Mouse (Mus musculus): ENCODE measurements around the gene Numb. TPM values are rescaled to one million over a fixed set of nuclear protein-coding genes. Genes with fewer than 3 reads are reported as not detected.

Gene Numb
- total RNA-seq, 2 experiments from 2014 or later: 16.8 to 21.3 TPM

DNA sequence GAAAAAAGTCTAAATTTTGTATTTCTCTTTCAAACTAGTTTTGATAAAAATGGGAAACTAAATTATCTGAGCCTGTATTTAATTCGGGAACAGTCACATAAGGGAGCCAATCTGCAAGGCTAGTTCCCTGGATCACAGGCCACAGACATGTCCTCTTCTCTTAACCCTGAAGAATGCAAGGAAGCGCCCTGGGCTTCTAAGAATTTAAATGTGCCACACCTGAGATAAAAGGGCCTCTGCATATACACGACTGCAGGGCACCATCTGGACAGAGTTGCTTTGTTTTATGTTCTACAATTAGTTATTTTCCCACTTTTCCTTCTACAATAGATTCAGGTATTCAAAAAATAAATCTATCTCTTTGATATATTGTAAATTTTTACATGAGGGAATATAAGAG is 91.3 kb downstream of the Numb start:
- intact Hi-C loops (cut with DNase I): no loop called here
- Histone ChIP-seq H3K4me3 (no peak overlapping the region), H3K27ac (no peak overlapping the region)
- no peak for DNase-seq
- TF ChIP-seq CTCF (IDR thresholded peaks at IDR 0.05): no peak

GRCm38 (mm10) chr12:83816616-83817015 is 105.1 kb downstream of the Numb start:
- Histone ChIP-seq H3K27ac (no peak overlapping the region), H3K4me3 (no peak overlapping the region)
- DNase-seq: no peak
- no peak for TF ChIP-seq CTCF (IDR thresholded peaks at IDR 0.05)
- intact Hi-C loops (cut with DNase I): no loop called here

DNA sequence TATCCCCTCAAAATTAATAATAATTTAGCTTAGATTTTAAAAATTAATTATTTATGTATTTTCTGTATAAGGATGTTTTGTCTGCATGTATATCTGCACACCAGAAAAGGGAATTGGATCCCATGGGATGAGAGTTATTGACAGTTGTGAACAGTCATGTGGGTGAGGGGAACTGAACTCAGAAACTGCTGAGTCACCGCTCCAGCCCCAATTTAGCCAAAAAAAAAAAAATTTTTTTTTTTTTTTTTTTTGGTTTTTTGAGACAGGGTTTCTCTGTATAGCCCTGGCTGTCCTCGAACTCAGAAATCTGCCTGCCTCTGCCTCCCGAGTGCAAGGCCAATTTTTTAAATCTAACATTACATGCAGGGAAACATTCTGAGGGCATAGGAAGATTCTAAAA is 109.8 kb downstream of the Numb start:
- Histone ChIP-seq H3K27ac (no peak overlapping the region), H3K4me3 (no peak overlapping the region)
- TF ChIP-seq CTCF (IDR thresholded peaks at IDR 0.05): no peak
- no peak for DNase-seq
- intact Hi-C loops (cut with DNase I): no loop called here

DNA sequence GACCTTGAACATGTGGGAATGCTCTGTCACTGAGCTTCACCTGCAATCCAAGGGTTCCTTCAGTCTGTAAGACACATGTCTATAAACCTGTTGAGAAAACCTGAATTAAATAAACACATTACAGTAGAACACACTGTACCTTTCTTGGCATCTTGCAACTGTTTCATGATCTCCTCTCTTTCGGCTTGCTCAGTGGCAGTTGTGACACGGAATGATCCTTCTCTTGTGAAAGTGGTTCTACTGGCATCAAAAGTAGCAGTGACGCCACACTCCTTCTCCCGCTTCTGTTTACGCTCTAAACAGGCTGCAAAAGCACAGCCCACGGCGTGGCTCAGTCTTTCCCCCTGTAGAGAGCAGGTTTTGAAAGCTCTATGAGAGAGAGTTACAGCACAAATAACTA is 118.1 kb downstream of the Numb start:
- intact Hi-C loops (cut with DNase I): no loop called here
- DNase-seq: no peak
- TF ChIP-seq CTCF (IDR thresholded peaks at IDR 0.05): no peak
- no peak overlapping the region for H3K27ac ChIP-seq
- no peak overlapping the region for H3K4me3 ChIP-seq

DNA sequence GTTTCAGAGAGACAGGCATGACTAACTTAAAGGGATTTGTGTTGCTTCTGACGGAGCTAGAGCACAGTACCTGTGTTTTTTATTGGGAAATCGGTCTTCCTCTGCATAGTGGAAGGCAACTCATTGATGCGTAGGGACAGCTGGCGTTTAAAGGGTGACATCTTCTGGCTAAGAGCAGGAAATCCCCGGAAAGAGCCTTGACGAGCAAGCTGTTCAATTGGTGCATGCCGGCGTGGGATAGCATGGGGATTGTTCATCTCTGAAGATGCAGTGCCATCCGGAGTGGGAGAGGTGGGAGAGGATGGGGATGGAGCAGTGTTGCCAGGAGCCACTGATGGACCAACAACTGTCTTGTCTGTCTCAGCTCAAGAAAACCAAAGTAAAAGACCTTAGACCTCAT is 120.8 kb downstream of the Numb start:
- TF ChIP-seq CTCF (IDR thresholded peaks at IDR 0.05): peak; percentile 6; the same call in 1 of the 2 replicates
- no peak overlapping the region for H3K4me3 ChIP-seq
- intact Hi-C loops (cut with DNase I): no loop called here
- DNase-seq: no peak
- H3K27ac ChIP-seq: no peak overlapping the region

GRCm38 (mm10) chr12:83798313-83798712 is 123.4 kb downstream of the Numb start:
- DNase-seq: no peak
- no peak for TF ChIP-seq CTCF (IDR thresholded peaks at IDR 0.05)
- Histone ChIP-seq H3K27ac (no peak overlapping the region), H3K4me3 (no peak overlapping the region)
- intact Hi-C loops (cut with DNase I): no loop called here

- TF ChIP-seq CTCF (IDR thresholded peaks at IDR 0.05): no peak
- H3K4me3 ChIP-seq: no peak overlapping the region
- no peak overlapping the region for H3K27ac ChIP-seq
- no peak for DNase-seq
- intact Hi-C loops (cut with DNase I): no loop called here
Observed at GRCm38 (mm10) chr12:83795586-83795985, 126.1 kb downstream of the Numb start.

DNA sequence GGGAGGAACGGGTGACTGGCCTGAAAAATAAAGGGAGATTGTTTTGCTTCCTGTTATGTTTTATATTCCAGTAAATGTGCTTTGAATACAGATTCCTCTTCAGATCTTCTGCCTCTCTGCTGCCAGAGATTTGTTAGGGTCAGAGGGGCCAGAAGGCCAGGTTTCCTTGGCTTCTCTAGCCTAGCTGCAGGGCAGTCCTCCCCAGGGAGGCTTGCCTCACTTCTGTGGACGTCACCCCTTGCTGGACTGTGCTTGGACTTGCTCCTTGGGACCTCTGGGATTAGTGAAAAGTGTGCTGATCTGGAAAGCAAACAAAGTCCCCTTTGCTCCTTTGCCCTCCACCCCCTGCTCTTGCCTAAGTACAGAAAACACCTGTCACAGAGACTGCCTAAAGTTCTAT is 126.7 kb downstream of the Numb start:
- TF ChIP-seq CTCF (IDR thresholded peaks at IDR 0.05): no peak
- DNase-seq: peak; percentile 59
- intact Hi-C loops (cut with DNase I): no loop called here
- no peak overlapping the region; the same call in 1 of the 2 replicates for H3K27ac ChIP-seq
- no peak overlapping the region for H3K4me3 ChIP-seq

- intact Hi-C loops (cut with DNase I): no loop called here
- no peak for DNase-seq
- H3K4me3 ChIP-seq: no peak overlapping the region
- TF ChIP-seq CTCF (IDR thresholded peaks at IDR 0.05): no peak
- H3K27ac ChIP-seq: no peak overlapping the region
Observed at GRCm38 (mm10) chr12:83792706-83793410, 128.9 kb downstream of the Numb start.

GRCm38 (mm10) chr12:83791737-83792136 is 130.0 kb downstream of the Numb start:
- peak; percentile 61 for DNase-seq
- Histone ChIP-seq H3K4me3 (no peak overlapping the region), H3K27ac (no peak overlapping the region)
- no peak for TF ChIP-seq CTCF (IDR thresholded peaks at IDR 0.05)
- intact Hi-C loops (cut with DNase I): no loop called here

DNA sequence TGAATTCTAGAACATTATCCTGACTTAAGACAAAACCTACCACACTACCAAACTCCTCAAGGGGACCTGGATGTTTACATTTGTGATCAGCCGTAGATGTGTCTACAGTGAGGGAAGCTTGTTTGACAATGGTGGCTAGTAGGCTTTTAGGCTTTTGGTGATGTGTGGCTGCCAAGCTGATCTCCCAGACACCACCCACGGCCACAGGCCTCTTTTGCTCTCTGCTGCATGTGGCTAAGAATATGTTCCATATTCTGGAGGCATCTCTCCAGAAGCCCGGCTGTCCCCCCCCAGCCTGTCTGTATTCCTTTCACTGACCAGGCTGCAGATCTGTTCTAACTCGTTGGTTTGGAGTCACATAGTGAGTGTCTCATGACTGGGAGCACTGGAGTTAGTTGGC is 131.0 kb downstream of the Numb start:
- no peak for DNase-seq
- H3K4me3 ChIP-seq: no peak overlapping the region
- TF ChIP-seq CTCF (IDR thresholded peaks at IDR 0.05): no peak
- no peak overlapping the region for H3K27ac ChIP-seq
- intact Hi-C loops (cut with DNase I): no loop called here

- peak; percentile 68 for DNase-seq
- no peak overlapping the region for H3K4me3 ChIP-seq
- intact Hi-C loops (cut with DNase I): no loop called here
- no peak overlapping the region for H3K27ac ChIP-seq
- TF ChIP-seq CTCF (IDR thresholded peaks at IDR 0.05): no peak
Observed at GRCm38 (mm10) chr12:83789781-83790140, 132.0 kb downstream of the Numb start.

GRCm38 (mm10) chr12:83789051-83789780 is 132.5 kb downstream of the Numb start:
- no peak for TF ChIP-seq CTCF (IDR thresholded peaks at IDR 0.05)
- intact Hi-C loops (cut with DNase I): no loop called here
- no peak for DNase-seq
- Histone ChIP-seq H3K27ac (0 out of 2 replicates have a peak overlapping the region, but pooled peaks have one; percentile 29), H3K4me3 (no peak overlapping the region)

DNA sequence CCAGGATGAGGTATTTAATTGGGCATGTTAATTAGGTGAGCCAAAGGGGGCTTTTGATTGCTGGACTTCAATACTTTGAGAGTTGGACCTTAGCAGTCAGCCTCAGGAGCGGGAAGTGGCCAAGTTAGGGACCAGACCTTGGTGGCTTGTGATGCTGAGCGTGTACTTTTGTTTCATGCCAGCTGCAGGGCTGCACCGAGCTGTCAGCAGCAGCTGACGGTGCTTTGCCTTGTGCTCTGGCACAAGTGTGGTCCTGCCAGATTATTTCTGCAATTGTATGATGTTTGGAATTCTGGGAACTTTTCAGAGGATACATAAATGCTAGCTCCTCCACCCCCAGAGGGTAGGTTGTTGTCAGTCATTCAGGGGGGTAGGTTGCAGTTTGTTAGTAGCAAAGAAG is 136.4 kb downstream of the Numb start:
- H3K4me3 ChIP-seq: no peak overlapping the region
- no peak overlapping the region for H3K27ac ChIP-seq
- TF ChIP-seq CTCF (IDR thresholded peaks at IDR 0.05): no peak
- no peak for DNase-seq
- intact Hi-C loops (cut with DNase I): no loop called here

Data from gastrocnemius, adult 2 months (tissue).